Mouse (Mus musculus) megakaryocyte progenitor cell, adult 5-6 weeks (primary cell): ENCODE measurements around the gene Slc38a2. TPM values are rescaled to one million over a fixed set of nuclear protein-coding genes. Genes with fewer than 3 reads are reported as not detected.
A peak's percentile ranks its signal among the peaks of the same experiment; 100 is the strongest.

Source experiments
- ATAC-seq: replicated peaks from 2 replicates; pipeline ENCODE4 v1.8.0; 2016; ENCODE audit warnings: mild to moderate bottlenecking, moderate TSS enrichment, inconsistent platforms; ENCODE audit not compliant: poor library complexity
- total RNA-seq, 2 experiments: library from RNA; stranded (forward) in 1 of 2; stranded (reverse) in 1 of 2; fragments of 157-497, 149-512 nt in 1 of 2; fragments of 200-1000 nt in 1 of 2; gene quantifications; 2 replicates each; pipeline versions ENCODE4 v1.2.3 to v1.2.4; 2015 to 2017

Slc38a2 gene
- total RNA-seq, 2 experiments from 2014 or later: 70.7 to 149 TPM

DNA sequence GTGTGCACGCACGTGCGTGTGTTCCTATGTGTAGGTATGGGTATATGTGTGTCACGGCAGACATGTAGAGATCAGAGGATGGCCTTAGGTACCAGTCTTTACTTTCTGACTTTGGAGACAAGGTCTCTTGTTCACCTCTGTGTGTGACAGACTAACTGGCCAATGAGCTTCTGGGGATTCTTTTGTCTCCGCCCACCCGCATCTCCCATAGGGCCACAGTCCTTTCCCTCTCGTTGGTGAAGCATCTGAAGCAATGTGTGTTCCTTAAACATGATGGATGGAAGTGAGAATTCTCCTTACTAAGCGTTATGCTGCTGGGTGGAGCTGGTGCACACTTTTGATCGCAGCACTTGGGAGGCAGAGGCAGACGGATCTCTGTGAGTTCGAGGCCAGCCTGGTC, 24.5 kb downstream of the Slc38a2 start:
- ATAC-seq: no peak

DNA sequence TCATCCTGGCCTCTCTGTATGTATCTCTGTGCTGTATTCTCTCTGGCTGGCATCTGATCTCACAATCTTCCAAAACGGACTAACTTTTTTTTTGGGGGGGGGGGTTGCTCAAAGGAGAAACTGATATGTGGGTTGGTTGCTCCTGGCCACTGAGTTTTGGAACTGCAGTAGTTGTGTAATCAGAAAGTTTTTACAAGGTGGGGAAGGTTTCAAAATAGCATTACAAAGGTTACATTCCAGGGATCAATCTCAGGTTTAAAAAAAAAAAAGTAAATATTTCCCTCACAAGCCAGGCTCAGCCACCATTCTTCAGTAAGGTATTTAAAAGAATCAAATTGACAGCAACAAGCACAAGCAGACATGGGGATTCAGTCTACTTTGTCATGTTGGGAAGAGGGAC, 25.4 kb downstream of the Slc38a2 start:
- ATAC-seq: no peak

DNA sequence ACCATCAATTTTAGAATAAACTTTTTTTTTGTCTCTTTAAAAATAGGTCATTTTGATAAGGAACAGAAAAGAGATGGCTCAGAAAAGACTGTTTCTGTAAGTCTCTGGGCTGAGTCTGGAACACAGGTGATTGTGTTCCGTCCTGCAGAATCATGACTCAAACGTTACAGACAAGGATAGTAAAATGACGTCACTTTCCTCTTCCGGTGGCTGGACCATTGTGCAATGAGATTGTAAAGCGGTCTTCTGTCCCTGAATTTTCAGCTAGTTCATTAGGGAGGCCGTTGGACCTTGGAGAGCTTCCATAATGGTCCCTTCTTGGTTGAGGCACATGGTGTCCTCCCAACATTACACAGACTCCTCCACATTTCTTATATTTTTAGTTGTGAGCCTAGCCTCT, 29.8 kb downstream of the Slc38a2 start:
- ATAC-seq: no peak; the same call in 1 of the 2 replicates

DNA sequence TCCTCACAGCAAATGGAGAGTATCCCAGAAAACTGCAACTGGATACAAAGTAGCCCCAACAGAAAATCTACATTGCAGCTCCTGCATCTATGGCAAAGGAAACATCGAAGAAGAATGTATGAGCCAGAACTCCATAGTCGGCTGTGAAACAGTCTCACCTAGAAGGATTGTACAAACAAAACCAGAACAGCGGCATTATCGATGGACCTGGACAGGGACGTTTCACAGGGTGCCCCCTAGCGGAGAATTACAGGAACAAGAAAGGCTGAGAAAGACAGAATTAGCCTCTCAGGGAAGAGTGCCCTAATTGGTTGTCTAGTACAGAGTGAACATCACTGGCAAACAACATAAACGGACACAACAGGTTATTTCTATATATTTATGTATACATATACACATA, 32.9 kb downstream of the Slc38a2 start:
- ATAC-seq: peak; percentile 91

DNA sequence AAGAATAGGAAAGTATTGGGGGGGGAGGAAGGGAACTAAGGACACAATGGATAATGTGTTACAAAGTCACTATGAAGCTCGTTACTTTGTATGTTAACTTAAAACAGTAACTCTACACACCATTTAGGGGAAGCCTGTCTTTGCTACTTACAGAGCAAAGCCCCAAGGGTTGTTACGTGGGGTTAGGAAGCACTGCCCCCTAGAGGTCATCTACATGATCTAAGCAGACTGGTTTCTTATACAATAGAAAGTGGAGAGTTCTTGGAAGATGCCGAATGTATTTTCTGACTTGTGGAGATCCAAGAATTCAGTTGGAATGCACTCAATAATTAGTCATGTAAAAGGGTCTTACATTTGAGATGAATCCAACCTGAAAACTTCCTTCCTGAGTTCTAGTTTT, 33.6 kb downstream of the Slc38a2 start:
- peak; percentile 90 for ATAC-seq

DNA sequence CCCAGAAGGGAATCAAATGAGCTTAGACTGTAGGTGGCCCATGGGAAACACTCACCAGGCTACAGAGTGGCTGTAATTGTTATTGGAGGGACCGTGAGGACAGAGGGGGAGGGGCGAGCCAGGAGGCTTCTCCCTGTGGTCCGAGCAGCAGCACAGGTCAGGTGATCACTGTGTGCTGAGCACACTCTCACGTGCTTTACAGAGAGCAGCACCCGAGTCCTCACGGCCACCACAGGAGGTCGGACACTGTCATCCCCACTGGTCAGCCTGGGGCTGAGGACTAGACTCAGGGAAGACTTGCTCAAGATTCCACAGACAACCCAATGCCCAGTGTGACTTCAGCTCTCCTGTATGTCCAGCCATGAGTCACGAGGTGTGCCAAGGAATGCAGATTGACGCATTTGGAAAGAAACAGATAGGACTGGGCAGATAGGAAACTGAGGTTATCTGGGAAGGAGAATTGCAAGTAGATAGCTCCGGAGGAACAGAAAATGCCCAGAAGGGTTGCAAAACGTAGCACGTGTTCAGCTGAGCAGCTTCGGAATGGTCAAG, 38.9 kb downstream of the Slc38a2 start:
- ATAC-seq: peak; percentile 26; the same call in 1 of the 2 replicates

DNA sequence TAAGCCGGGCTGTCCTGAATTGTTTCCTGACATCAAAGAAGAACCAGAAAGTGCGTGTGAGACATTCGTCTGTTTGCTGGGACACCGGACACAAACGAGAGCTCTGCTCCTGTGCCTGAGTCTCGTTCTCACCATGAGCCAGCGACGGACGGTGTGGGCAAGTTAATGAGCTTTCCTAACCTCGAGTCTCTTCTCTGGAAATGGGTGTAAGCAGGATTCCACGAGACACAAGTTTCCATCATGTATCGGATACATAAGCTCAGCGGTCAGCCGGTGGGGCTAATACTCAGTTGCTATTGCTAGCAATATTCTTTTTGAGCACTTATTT, 41.3 kb downstream of the Slc38a2 start:
- ATAC-seq: no peak

DNA sequence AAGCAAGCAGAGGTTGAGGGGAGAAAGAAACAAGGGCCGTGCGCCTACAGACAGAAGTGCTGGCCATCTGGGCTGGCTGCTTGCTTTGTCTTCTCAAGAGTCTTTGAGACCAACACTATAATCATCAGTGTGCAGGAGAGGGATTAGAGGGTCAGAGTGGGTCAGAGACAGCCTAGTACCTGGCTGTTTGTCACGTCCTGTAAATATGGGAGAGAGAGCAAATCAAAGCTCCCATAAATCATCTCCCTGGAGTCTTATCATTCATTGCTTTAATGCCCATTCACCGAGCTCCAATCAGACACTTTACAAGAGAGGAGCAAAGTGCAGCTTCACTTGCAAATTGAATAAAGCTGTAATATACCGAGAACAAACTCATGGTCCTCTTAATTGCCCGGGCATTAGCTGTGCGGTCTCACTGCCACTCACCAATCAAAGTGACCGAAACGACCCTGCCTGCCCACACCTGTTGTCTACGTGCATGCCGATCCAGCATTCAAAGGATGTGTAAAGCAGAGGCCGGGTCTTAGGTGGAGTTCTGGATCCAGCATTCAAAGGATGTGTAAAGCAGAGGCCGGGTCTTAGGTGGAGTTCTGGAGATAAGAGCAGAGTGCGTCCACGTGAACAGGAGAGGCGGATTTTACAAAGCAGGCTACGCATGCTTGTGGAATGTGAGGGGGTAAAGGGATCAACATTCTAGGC, 41.8 kb downstream of the Slc38a2 start:
- no peak for ATAC-seq

DNA sequence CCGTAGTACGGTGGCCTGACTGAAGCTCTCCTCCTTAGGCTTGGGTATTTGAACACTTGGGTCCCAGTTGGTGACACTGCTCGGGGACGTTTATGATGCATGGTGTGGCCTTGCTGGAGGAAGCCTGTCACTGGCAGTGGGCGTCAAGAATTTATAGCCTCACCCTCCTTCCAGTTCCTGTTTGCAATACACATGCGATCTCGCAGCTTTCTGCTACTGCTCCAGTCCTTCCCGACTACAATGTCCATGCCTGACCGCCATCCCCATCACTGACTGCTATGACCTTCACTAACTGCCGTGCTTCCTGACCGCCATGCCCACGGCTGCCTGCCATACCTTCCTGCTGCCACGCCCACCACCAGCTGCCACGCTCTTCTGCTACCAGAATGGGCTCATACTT, 44.0 kb downstream of the Slc38a2 start:
- ATAC-seq: peak; percentile 68

DNA sequence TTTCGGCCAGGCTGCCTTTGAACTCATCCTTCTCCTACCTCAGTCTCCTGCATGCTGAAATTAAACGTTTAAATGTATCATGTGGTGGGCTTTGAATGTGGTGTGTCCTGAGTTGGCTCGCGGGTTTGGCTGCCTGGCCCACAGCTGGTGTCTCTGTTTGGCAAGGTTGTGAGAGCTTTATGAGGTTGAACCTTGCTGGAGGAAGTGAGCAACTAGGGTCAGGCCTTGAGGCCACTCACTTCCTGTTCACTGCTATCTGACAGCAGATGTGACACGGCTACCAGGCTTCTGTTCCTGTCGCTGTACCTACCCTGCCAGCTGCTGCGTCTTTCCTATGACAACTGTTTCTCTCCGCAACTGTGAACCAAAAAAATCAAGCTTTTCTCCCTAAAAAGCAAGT, 44.8 kb downstream of the Slc38a2 start:
- peak; percentile 96 for ATAC-seq

DNA sequence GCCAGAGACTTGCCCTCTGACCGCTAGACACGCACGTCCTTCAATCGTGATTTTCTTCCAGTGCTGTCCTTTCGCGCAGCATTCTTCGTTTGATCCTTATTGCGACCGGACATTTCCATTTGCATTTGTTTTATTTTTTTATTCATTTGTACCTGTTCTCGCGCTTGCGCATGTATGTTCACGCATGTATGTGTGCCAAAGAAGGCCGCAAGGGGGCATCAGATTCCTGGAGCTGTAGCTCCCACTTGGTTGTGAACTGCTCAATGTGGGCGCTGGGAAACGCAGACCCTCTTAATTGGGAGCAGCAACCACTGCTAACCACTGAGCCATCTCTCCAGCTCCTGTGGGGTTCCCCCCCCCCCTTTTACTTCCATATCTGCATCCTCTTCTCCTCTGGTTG, 46.5 kb downstream of the Slc38a2 start:
- no peak for ATAC-seq

DNA sequence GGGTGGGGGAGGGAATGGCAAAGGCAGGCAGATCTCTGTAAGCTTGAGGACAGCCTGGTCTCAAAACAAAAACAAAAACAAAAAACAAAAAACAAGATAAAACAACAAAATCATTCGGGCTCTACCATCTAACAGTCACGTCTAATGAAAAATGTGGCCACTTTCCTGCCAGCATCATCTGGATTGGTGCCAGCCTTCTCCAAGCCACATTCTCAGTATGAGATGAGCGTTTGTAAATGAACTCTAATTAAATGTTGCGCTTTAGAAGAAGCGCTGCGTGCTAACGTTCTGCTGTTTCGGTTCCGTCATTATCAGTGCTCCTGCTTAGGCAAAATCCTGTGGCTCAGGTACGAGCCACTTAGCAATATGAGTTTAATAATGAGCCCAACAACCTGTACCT, 47.0 kb downstream of the Slc38a2 start:
- ATAC-seq: no peak

DNA sequence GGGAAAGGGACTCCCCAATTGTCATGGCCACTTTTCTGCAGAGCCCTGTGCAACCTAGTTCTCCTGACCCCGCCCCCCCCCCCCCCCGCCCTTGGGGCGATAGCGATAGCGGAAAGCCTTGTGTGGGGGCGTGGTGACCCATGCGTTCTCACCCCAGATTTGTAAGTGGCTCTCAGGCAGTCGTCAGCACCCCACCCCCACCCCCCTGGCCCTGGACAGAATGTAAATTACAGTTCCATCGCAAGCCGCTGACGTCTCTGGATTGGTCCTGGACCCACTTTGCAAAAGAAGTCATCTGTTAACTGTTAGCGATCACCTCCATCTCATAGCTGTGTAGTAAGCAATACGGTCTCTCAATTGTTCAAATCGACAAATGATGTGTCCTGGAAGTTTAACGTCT, 52.2 kb downstream of the Slc38a2 start:
- peak; percentile 40; the same call in 1 of the 2 replicates for ATAC-seq

DNA sequence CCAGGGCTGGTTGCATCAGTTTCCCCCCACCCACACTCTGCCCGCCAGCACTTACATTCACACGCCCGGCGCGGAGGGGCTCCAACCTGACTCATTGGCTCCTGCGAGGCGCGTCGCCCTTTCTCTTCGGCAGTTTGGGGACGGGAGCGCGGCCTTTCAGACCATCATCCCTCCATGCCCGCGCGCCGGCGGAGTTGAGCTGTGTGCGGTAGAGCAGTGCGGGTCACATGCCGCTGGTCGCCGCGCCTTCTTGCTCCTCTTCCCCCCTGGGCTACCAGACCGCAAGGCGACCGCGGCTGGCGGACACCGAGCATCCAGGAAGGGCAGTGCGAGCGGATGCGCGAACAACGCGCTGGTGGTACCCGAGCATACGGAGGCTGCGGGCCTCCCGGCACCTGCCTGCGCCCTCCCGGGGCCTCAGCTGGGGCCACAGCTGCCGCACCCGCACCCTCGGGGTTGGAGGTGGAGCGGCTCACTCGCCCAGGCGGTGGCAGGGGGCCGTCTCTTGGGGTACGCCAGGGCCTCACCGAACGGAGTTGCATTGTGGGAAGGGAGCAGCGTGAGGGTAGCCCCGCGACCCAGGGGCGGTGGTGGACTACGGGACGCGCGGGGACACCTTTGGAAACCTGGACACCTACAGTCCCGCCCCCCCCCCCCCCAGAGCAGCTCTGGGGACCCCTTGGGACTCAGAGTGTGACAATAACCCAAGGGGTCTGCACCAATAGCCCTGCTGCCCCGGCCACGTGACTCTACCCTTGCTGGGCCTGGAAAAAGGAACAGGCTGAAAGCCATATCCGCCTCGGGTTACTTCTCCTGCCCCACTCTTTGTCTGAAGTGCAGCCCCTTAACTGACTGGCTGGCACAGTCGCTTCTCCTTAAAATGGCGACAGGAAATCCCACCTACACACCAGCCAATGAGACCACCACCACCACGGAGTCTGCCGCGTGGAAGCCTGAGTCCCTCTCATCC, 56.8 kb downstream of the Slc38a2 start, which contains the start of gene Slc38a1:
Gene Slc38a1 (minus strand): TSS at position 478 of the 970 bp plus-strand sequence.
- peak; percentile 26 for ATAC-seq

DNA sequence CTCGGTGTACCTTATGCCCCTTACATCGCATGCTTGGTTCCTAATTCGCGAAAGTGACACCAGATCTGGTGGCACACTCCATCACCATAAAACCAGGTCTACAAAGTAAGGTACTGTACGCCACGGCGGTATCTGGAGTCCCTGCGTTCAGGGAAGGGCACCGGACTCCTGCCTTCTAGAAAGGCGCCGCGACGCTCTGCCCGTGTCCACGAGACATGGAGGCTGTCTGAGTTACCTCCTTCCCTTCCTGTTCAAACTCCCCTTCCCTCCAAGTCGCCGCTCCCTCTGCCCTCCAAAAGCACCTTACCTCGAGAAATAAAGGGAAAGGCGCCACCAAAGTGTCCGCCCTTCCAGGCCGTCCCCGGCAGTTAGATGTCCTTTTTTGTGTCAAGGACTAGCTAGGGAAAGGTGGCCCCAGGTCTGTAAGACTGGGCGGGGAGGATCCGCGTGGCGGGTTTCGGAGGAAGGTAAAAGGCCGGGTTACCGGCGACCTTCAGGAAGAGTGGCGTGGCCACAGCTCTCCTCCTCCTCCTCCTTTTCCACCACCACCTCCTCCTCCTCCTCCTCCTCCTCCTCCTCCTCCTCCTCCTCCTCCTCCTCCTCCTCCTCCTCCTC, 57.6 kb downstream of the Slc38a2 start:
- ATAC-seq: peak; percentile 7

DNA sequence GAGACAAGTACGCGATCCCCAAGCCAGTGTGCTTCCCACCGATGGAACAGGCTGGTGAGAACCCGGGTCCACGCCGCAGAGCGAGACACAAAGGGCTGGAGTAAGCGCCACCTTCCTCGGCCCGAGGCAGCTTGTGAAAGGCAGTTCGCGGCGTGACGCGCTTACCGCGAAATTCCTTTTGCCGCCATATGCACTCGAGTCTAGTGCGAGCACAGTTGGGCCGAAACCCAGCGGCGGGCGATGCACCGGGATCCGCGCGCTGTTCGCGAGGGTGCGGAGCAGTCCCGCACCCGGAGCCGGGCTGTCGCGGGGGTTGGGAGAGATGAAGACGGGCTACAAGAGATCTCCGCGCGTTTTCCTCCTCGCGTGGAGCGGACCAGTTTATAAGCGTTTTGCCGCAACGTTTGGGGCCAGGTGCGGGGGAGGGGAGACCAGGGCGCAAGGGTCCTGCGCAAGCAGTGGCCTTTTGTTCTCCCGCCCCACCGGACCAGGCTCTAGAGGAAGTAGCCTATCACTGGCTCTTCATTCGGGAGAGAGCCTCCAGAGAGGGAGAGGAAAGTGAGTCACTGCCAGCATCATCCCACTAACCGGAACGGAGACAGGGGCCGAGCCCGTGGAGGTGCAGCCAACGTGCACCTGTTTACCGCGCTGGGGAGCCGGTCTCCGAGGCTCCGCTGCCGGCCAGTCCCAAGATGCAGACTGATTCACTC, 58.3 kb downstream of the Slc38a2 start:
- ATAC-seq: peak; percentile 40

DNA sequence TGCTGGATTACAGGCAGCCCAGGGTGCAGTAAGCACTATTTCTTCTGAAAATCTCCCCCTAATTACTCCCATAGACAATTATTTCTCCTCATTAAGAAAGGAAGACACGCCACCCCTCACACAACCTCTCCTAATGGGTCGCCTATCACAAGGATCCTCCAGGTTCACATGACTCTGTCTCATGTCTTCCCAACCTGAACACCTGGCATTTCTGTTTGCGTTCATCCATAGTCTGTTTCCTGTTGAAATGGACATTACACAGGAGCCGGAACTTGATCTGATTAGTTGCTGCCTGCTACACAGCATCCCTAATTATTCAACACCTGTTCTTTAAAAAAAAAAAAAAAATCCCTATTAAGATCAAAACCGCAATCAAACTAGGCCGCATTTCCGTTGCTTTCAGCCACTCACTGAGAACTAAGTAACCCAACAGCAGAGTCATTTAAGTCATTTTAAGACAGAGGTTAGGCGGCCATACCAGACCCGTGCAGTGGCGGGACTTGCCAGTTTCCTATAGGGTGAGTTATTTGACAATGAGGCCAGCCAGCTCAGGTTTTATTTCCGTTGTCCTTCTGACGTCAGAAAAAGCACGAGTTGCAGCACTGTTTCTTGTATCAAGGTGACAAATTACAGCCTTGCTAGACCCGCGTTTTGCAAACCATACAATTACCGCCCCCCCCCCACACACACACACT, 59.1 kb downstream of the Slc38a2 start:
- peak; percentile 27 for ATAC-seq

DNA sequence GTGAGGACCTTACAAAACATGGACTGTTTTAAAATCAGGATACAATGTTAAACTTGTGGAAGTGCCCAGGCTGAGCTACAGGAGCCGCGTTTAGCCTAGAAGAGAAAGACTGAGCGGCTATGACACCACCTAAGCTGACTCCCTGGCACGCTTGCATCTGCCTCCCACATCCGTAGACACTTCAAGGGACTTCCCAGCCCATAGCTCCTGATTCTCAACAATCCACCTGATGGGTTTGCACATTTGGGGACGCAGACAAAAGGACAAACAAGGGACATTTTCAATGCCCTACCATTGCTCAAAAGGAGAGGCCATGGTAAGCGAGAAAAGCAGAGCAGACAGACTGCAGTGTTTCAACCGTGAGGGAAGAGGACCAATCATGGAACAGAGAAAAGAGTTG, 59.9 kb downstream of the Slc38a2 start:
- ATAC-seq: no peak

DNA sequence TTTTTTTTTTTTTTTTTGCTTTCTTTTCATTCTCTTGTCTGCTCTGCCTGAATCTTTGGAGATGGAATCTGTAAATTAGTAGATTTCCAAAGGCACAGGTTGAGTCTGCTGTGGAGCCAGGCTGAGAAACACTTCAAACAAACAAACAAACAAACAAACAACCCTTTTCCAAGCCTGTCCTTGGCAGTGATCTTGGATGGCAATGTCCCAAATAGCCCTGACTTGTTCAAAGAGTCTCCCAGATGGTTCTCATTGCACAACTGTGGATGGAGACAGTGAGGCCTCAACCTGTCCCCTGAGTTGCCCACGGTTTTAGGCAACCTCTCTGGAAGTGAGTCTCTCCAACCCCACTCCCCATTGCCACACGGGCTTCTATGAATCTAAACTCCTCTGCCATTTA, 60.9 kb downstream of the Slc38a2 start:
- no peak for ATAC-seq

DNA sequence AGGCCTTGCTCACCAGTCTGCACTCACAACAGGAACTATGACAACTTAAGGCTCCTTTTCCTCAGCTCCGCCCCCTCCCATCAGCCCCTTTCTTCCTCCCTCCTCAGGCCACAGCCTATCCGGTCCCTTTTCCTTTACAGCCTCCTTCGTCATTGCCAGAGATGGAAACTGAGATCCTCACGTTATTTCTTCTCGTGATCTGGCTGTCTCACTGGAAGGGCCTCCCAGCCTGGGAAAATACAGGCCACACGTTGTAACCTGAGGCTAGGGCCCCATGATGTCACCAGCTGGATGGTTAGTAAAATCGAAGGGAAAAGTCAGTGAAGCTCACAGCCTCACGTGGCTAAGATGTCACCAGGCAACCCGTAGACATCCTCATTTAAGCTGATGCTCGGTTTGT, 61.4 kb downstream of the Slc38a2 start:
- ATAC-seq: peak; percentile 23
